Mouse (Mus musculus) small intestine, adult 2 months (tissue): ENCODE measurements around the gene Setd4. TPM values are rescaled to one million over a fixed set of nuclear protein-coding genes. Genes with fewer than 3 reads are reported as not detected.

Experiments
- H3K27ac ChIP-seq: fragments of 200-500 bp; 2 replicates; pipeline ENCODE4 v1.5.1; 2012; ENCODE audit warnings: low read depth, low read length, control low read depth, inconsistent platforms; ENCODE audit not compliant: insufficient read depth
- H3K27me3 ChIP-seq: fragments of 200-500 bp; 2 replicates; pipeline ENCODE4 v1.6.1; 2012; ENCODE audit warnings: mild to moderate bottlenecking, moderate library complexity, low read length, inconsistent platforms; ENCODE audit not compliant: control insufficient read depth, insufficient read depth
- H3K36me3 ChIP-seq: fragments of 200-500 bp; 2 replicates; pipeline ENCODE4 v1.6.1; 2012; ENCODE audit warnings: mild to moderate bottlenecking, low read length, control low read depth, inconsistent platforms; ENCODE audit not compliant: control insufficient read depth, insufficient read depth
- H3K4me1 ChIP-seq: fragments of 200-500 bp; 2 replicates; pipeline ENCODE4 v1.6.1; 2012; ENCODE audit warnings: low read length, inconsistent platforms, mixed read lengths; ENCODE audit not compliant: control insufficient read depth, insufficient read depth, insufficient read length
- H3K4me3 ChIP-seq: fragments of 200-500 bp; 2 replicates; pipeline ENCODE4 v1.5.1; 2012; ENCODE audit warnings: low read depth, mild to moderate bottlenecking, control low read depth, inconsistent platforms, low read length, moderate library complexity
- CTCF ChIP-seq: fragments of 200-500 bp; IDR thresholded peaks from 2 replicates; pipeline ENCODE4 v1.5.1; 2012; ENCODE audit warnings: low read depth, mild to moderate bottlenecking, control low read depth, inconsistent platforms, low read length, moderate library complexity, mixed read lengths; ENCODE audit not compliant: insufficient replicate concordance, insufficient read length; ENCODE audit errors: extremely low read depth
- POLR2A ChIP-seq: fragments of 200-500 bp; IDR thresholded peaks from 2 replicates; pipeline ENCODE4 v1.6.1; 2012; ENCODE audit warnings: low read depth, mild to moderate bottlenecking, control low read depth, inconsistent platforms, low read length, moderate library complexity
- WGBS: fragments of 180-500 bp; shearing (Covaris S2); methylation state at CpG from one replicate; pipeline ENCODE4 v1.1.7; 2018; 5-methylcytosine and 5-hydroxymethylcytosine counted together
- polyA plus RNA-seq: library from polyadenylated mRNA; depleted of rRNA; stranded (reverse); fragments of >200 nt; gene quantifications from 2 replicates; pipeline ENCODE4 v1.2.3, GENCODE M21; 2012

The Setd4 gene
- polyA plus RNA-seq, 1 experiment: 2.4 TPM

GRCm38 (mm10) chr16:93592711-93593110 lies 11.2 kb downstream of the Setd4 start:
- TF ChIP-seq POLR2A (no peak), CTCF (no peak)
- Histone ChIP-seq H3K36me3 (peaks cover 3% of the 10 kb centered on the region; the same call in 1 of the 2 replicates), H3K27ac (no peak overlapping the region), H3K27me3 (no peaks in the 10 kb centered on the region), H3K4me3 (no peak overlapping the region), H3K4me1 (no peaks in the 10 kb centered on the region)
- 90% methylated on average over 3 of the region's 3 CpGs for WGBS

GRCm38 (mm10) chr16:93591450-93592430 lies 12.1 kb downstream of the Setd4 start:
- Histone ChIP-seq H3K36me3 (peaks cover 3% of the 10 kb centered on the region; the same call in 1 of the 2 replicates), H3K27me3 (no peaks in the 10 kb centered on the region), H3K4me3 (no peak overlapping the region), H3K27ac (no peak overlapping the region), H3K4me1 (no peaks in the 10 kb centered on the region)
- TF ChIP-seq CTCF: no peak
- TF ChIP-seq POLR2A: no peak
- 85% methylated on average over 20 of the region's 20 CpGs for WGBS

- Histone ChIP-seq H3K27ac (no peak overlapping the region), H3K27me3 (no peaks in the 10 kb centered on the region), H3K4me3 (no peak overlapping the region), H3K4me1 (no peaks in the 10 kb centered on the region), H3K36me3 (peaks cover 3% of the 10 kb centered on the region; the same call in 1 of the 2 replicates)
- 91% methylated on average over 15 of the region's 15 CpGs for WGBS
- TF ChIP-seq POLR2A: no peak
- no peak for TF ChIP-seq CTCF
Measured at GRCm38 (mm10) chr16:93590915-93591314, 12.9 kb downstream of the Setd4 start.

- H3K4me1 ChIP-seq: no peaks in the 10 kb centered on the region
- no peaks in the 10 kb centered on the region for H3K27me3 ChIP-seq
- peaks cover 4% of the 10 kb centered on the region; the same call in 1 of the 2 replicates for H3K36me3 ChIP-seq
- H3K27ac ChIP-seq: no peak overlapping the region
- TF ChIP-seq POLR2A: no peak
- no peak for TF ChIP-seq CTCF
- H3K4me3 ChIP-seq: no peak overlapping the region
- 63% methylated on average over 4 of the region's 4 CpGs for WGBS
Measured at GRCm38 (mm10) chr16:93588281-93588680, 15.6 kb downstream of the Setd4 start.

GRCm38 (mm10) chr16:93586382-93586781 lies 17.5 kb downstream of the Setd4 start:
- Histone ChIP-seq H3K27me3 (no peaks in the 10 kb centered on the region), H3K36me3 (peaks cover 4% of the 10 kb centered on the region; the same call in 1 of the 2 replicates), H3K27ac (no peak overlapping the region), H3K4me1 (no peaks in the 10 kb centered on the region), H3K4me3 (peak overlapping the region; percentile 4)
- WGBS: 82% methylated on average over 8 of the region's 8 CpGs
- TF ChIP-seq CTCF (no peak), POLR2A (no peak)

- peak overlapping the region; percentile 4; the same call in 1 of the 2 replicates for H3K4me3 ChIP-seq
- H3K4me1 ChIP-seq: no peaks in the 10 kb centered on the region
- H3K36me3 ChIP-seq: peaks cover 4% of the 10 kb centered on the region; the same call in 1 of the 2 replicates
- 81% methylated on average over 9 of the region's 9 CpGs for WGBS
- no peak overlapping the region for H3K27ac ChIP-seq
- TF ChIP-seq POLR2A (no peak), CTCF (no peak)
- no peaks in the 10 kb centered on the region for H3K27me3 ChIP-seq
Measured at GRCm38 (mm10) chr16:93585703-93586205, 18.1 kb downstream of the Setd4 start.

- no peaks in the 10 kb centered on the region for H3K4me1 ChIP-seq
- TF ChIP-seq CTCF (no peak), POLR2A (no peak)
- H3K27me3 ChIP-seq: no peaks in the 10 kb centered on the region
- no peak overlapping the region for H3K27ac ChIP-seq
- H3K36me3 ChIP-seq: peaks cover 4% of the 10 kb centered on the region; the same call in 1 of the 2 replicates
- WGBS: 80% methylated on average over 24 of the region's 24 CpGs
- H3K4me3 ChIP-seq: no peak overlapping the region
Measured at GRCm38 (mm10) chr16:93584976-93585702, 18.7 kb downstream of the Setd4 start.
